Mouse (Mus musculus) cerebellum, adult 9-11 months (tissue): ENCODE data around the gene Cyp4f40.
"Not testable (repeated sequence)": the region's sequence is repeated elsewhere in the genome, so short reads cannot be mapped to it uniquely, and the experiment has no call there.

ENCODE experiments used
- DNase-seq: peaks from one replicate; pipeline ENCODE4 v3.0.0; 2022

Cyp4f40 gene

DNA sequence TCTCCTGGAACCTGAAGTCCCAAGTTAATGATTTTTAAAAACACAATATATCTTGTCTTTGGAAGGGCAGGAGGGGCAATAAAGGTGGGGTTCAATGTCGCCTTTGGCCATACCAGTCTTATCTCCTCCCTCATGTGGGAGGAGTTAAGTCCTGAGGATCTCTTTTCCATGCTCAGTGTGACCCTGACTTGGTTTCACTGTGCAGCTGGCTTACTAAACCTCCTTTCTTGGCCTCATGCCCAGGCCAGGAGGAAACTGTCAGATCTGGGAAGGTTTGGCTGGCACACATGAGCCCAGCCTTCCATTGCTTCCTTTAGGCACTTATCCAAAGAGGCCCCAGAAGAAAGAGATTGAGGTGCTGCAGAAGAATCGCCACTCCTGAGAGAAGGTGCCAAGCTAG is at the start of gene Cyp4f40:
Cyp4f40 (plus strand) TSS at position 189 of the 400 bp plus-strand sequence.
- no peak for DNase-seq

DNA sequence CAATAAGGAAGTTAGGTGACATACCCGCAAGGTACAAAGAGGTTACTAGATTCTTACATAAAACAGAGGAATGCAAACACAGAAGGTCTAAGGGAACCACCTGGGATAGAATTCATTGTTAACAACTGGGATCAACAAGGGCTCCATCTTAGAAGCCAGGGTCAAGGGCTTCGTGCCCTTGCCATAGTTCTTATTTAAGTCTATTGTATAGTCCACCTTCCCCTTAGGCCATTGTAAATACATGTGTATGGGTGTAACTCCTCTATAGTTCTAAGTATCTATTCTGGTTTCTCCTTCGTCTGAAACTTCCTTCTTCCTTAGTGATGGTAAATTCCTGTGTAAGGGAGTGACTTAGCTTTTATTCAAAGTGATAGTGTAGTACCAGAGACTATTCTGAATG is 48.5 kb upstream of the Cyp4f40 start:
- DNase-seq: not testable (repeated sequence)

DNA sequence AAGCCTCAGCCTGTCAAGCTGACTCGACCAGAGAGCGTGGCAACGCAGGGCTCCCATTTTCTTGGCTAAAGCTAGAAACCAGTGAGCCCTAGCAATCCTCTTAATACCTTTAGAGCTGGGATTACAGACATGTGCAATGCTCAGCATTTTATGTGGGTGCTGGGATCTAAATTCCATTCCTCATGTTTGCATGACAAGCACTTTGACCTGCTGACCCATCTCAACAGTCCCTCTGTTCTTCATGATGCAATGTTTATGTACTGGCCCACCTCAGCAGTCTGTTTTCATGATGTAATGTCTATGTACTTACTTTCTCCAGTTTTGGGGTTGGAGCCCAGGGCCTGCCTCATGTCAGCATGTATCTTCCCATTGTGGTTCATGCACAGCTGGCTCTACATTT is 47.8 kb upstream of the Cyp4f40 start:
- no peak for DNase-seq

DNA sequence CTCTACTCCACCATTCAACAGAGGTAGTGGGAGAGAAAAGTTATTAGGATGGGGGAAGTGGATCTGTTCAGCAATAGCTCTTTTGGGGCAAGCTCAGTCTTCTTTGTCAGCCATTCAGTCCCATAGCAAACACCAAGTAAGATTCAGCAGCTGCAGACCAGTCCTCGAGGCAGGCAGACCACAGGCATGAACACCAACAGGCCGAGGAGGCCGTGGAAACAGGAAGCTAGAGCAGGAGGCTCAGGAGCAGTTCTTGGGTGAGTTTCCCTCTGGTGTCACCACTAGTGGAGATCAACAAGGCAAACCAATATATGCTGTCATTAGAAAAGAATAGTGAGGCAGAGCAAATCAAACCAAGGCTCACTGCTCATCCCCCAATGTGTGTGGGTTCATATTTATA is 46.3 kb upstream of the Cyp4f40 start:
- DNase-seq: no peak

DNA sequence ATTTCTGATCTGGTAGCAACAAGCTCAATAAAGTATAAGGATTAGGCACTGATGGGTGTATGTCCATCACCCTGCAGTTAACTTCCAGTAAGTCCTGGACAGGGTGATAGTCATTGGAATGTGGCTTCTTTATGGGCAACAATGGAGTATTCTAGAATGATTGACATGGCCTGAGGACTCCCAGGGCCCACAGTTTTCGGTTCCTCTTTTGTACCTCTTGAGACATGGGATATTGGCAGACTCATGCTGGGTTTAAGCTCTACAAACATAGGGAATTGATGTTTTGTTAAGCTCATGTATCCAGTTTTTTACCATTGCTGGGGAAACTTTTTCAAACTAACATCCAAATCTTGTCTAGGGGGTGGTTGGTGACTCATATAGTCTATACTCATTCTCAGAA is 41.4 kb upstream of the Cyp4f40 start:
- no peak for DNase-seq

DNA sequence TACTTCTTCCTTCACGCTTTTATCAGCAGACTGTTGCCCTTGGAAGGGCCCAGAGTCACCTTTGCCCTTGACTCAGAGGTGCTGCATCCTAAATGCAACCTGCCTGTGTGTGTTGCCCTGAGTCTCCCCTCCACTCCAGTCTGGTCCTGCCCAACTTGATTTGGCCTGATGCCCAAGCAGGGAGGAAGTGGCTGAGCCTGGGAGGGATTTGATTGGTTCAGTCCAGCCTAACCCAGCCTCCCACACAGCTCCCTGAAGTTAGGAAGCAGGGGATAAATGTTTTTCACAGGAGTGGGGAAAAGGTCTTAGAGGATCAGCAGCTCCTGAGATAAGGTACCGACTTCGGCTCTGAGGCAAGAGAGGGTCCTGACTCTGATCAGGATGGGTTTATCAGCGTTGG is 37.7 kb upstream of the Cyp4f40 start, which contains the start of gene Cyp4f37:
Cyp4f37 (plus strand) TSS at position 292 of the 400 bp plus-strand sequence.
- not testable (repeated sequence) for DNase-seq

DNA sequence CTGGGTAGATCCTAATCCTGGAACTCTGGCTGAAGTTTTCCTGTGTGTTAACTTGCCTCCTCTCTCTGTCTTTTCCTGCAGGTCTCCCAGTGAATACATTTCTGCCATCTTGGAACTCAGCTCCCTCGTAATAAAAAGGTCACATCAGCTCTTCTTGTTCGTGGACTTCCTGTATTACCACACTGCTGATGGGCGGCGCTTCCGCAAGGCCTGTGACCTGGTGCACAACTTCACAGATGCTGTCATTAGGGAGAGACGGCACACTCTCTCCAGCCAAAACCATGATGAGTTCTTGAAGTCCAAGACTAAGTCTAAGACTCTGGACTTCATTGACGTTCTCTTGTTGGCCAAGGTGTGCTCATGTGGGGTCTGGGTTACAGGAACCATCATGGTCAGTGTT is 29.0 kb upstream of the Cyp4f40 start:
- DNase-seq: not testable (repeated sequence)

DNA sequence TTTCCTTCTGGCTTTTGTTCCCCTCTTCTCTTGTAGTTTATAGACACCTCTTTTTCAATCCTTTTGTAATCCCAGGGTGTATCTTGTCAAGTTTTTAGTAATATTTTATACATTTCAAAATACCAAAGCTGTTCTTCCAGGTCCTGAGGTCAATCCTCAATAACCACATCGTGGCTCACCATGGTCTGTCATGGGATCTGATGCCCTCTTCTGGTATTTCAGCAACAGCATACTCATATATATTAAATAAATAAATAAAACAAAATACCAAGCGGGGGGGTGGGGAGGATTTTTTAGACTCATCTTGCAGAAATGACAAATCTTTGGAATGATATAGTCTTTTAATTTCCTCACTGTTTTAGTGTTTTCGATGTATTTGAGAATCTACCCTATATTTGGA is 26.8 kb upstream of the Cyp4f40 start:
- DNase-seq: no peak

DNA sequence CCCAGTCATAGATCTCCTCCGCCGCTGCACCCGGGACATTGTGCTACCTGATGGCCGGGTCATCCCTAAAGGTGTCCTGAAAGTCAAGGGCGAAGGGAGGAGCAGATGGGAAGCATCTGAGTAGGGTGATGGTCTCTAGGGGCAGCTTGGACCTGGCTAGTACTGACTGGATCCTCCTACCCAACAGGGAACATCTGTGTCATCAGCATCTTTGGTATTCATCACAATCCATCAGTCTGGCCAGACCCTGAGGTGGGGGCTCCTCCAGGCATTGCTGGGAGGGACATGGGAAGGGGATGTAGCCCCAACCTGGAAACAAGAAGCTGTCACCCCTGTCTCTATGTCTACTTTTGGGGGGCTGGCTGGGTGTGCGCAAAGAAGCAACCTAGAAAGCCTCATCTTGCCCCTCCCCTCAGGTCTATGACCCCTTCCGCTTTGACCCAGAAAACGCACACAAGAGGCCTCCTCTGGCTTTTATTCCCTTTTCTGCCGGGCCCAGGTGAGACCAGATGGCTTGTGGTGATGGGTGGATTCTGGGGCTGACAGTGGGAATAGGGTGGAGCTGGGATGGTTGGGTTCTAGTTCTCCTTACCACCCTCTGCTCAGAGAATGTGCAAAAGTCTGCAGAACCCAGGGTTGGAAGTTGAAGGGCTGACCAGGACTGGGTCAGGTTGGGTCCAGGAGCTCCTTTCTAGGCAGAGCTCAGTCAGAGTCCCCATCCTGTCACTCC is 24.3 kb upstream of the Cyp4f40 start:
- peak; percentile 1 for DNase-seq

DNA sequence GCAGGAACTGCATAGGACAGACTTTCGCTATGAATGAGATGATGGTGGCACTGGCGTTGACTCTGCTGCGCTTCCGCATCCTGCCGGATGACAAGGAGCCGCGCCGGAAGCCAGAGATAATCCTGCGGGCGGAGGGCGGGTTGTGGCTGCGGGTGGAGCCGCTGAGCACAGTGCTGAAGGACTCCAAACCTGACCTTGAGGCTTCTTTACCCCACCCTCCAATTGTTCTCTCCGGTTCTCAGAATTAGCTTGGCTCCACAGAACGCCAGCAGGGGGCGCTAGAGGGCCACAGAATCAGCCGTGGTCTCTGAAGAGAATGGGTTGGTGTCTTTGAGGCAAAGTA is 23.8 kb upstream of the Cyp4f40 start:
- peak; percentile 76 for DNase-seq

DNA sequence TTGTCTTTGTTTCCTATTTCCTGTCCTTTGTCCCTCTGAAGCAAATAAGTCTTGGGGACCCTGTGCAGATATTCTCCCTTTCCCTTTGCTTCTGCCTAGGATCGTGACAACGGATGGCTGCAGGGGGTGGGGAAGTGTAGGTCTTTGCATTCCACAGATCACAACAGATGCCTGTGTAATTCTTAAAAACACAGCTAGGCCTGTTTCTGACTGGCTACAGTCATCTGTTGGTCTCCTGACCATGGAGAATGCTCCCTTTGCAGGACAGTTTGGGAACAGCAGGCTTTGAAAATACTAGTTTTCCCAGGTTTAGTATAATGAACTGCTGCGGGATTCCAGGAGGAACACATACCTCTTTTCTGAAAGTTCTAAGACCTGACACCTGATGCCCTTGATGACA is 22.4 kb upstream of the Cyp4f40 start:
- DNase-seq: no peak

DNA sequence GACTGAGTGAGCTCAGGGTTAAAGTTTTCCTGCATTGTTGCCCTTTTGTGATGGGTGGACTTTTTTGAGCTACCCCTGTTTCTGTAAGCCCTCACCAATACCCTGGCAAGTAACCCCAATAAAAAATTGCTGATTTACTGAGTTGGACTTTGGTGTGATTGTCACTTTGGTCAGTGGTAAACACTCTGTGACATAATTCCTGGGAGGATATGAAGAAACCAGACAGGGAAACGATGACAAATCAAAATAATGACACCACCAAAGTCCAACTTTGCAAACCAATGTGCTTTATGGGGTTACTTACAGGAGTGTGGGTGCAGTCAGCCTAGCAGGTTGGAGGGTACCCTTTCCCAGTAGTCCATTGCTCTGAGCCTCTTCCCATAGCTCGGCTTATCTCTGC is 21.5 kb upstream of the Cyp4f40 start:
- DNase-seq: no peak

DNA sequence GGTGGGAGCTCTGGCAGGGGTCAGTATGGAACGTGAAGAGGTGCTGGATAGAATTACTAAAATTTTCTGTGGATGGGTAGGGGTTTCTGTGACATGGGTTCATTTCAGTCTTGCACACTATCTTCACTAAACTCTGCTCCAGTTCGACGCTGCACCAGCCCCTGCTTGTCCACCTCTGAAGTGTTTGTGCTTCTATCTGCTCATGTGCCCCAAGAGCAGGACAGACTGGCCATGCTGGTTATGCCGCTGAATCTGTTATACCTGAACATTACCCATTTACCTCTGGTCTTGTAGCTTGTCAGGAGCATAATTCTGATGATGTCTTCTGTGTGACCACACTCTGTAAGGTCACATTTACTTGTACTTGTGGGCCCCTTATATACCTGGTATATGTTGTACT is 12.1 kb upstream of the Cyp4f40 start:
- DNase-seq: no peak

DNA sequence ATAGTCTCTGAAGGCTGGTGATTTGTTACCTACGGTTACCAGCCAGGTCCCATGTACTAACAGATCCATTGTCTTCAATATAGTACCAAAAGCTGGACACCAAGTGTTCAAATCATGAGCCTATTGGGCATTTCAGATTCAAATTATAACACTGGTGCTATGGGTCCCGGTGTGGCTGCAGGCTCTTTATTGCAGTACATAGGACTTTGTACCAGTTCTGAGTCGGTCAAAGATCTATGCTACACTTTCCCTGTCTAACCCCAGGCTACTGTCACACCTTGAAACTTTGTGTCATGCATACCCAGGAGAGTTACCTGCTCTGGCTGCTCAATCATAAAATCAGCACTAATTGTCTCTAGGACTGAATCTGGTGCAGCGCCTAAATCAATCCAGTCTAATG is 4.8 kb upstream of the Cyp4f40 start:
- no peak for DNase-seq

DNA sequence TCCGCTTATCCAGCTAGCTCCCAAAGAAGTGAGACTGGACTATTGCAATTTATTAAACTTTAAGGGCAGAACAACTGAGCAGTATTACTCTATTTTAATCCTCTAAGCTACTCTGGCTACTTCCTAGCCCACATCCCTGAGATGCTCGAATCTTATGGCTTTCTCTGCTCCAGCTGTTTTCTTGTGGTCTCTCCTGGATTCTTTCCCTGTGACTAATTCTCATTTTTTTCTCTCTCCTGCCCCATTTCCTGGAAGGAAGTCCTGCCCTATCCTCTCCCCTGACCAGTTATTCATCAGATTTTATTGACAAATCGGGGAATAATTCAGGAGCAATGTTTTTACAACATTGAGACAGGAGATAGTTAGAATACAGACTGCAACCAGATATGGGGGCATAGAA is 1.7 kb upstream of the Cyp4f40 start:
- DNase-seq: no peak

DNA sequence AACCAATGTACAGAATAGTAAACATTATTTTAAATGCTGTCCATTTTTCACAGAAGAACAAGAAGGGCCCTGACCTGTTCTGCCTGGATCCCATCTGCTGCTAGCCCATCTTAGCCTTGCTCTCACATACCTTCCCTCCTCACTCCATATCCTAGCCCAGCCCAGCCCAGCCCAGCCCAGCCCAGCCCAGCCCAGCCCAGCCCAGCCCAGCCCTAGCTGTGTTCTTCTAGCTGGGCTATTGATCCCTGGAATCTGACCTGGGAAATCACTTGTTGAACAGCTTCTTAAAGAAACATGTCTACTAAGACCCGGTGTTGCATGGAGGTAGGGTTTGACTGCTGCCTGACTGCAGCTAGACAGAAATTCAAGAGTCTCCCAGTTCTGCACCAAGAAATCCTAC is 454 bp upstream of the Cyp4f40 start:
- DNase-seq: no peak

DNA sequence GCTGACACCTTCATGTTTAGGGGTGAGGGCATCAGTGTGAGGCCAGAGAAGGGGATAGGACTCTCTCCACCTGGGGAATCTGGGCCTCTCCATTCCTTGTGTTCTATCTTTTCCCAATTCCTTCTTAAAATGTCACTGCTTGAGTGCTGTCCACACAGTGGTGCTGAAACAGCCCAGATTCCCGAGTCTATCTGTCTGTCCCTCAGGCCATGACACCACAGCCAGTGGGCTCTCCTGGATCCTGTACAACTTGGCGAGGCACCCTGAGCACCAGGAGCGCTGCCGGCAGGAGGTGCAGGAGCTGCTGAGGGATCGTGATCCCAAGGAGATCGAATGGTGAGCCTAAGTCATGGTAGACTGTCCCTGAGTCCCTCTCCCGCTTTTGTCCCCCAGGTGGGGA is 15.3 kb downstream of the Cyp4f40 start:
- DNase-seq: no peak

DNA sequence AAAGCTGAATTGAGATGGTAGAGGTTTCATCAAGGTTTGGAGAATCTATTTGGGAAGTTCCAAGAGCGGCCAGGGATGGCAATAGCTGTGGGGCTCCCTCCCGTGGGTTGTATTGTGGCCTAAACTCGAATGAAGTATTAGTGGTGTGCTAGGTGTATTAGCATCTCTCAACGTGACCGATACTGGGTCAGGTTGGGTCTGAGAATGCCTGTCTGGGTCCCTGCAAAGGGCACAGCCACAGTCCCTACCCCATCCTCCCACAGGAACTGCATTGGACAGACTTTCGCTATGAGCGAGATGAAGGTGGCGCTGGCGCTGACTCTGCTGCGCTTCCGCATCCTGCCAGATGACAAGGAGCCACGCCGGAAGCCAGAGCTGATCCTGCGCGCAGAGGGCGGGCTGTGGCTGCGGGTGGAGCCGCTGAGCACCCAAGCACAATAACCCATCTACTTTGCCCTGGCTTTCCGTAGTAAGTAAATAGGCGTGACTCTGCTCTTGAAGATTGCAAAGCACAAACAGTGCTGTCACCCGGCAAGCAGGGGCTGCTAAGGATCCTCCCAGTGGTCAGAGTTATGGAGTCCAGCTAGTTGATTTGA is 17.4 kb downstream of the Cyp4f40 start:
- DNase-seq: no peak

DNA sequence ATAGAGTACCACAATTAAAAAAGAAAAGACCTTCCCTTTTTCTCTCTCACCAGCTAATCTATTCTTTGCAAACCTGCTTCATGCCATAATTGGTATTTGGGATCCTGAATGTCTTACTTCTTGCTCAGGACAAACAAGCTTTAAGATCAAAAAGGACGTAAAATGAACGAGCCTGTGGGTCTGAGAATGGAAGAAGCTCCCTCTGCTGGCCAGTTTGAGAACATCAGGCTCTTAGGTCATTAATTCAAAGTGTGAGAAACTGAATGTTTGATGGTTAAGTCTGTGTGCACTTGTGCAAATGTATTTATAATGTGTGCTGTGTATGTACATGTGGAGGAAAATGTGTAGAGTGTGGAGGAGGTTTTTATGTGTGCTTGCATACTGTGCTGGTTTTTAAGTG is 21.7 kb downstream of the Cyp4f40 start:
- no peak for DNase-seq

DNA sequence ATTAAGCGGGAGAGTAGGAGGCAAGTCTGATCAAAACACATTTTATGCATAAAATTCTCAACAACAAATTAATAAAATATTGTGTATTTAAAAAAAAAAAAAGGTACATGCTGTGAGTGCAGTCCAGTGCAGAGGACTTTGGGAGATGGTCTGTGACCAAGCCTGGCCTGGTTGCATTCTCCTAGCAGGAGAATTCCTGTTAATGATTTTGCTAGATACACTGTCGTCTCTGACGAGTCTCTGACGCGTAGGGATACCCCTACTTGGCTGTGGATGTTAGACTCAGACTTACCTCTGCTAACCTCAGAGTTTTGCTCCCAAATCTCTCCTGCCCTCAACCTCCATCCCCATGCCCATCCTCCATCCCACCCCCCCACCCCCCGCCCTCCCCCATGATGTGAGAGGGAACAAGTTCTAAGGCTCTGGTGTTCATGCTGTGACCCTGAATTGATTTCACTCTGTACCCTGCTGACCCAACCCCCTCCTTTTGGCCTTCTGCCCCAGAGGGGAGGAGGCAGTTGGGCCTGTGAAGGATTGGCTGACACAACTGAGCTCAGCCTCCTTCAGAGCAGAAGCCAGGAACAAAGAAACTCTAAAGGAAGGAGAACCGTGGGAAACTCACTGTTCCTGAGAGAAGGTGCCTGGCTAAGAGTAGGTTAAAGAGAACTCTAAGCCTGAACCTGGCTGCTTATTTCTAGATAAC is 26.5 kb downstream of the Cyp4f40 start, which contains the start of gene Cyp4f15:
Cyp4f15 (plus strand) TSS at position 580 of the 703 bp plus-strand sequence.
- peak; percentile 11 for DNase-seq

DNA sequence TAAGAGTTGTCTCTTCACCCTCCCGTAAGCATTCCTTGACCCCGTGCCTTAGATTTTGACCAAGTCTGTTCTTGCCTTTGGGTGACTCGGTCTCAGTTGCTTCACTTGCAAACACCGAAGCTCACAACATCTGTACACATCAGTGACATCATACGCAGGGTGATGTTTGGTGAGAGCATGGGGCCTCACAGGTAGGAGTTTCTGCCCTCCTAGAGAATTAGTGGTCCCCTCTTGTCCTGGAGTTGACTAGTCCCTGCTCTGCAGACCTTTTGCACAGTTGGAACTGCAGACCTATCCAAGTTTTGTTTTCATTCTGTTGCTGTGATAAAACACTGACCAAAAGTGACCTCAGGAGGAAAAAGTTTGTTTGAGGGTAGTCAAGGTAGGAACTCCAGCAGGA is 28.0 kb downstream of the Cyp4f40 start:
- no peak for DNase-seq

DNA sequence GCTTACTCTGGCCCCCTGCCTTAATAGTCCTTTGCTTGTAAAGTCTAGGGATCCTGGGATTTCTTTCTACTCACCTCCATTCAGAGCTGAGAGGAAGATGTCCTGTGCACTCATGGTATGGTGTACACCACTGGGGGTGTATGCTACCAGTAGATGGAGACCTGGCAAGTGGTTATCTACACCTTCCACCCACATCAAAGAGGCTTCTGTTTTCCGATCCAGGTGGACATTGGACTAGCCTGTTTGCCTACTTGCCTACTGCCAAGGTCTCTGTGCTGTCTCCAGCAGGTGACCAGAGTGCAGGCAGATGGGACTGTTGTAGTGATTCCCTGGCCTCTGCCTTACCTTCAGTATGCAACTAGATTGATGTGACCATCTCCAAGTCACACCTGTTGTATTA is 32.3 kb downstream of the Cyp4f40 start:
- DNase-seq: no peak

DNA sequence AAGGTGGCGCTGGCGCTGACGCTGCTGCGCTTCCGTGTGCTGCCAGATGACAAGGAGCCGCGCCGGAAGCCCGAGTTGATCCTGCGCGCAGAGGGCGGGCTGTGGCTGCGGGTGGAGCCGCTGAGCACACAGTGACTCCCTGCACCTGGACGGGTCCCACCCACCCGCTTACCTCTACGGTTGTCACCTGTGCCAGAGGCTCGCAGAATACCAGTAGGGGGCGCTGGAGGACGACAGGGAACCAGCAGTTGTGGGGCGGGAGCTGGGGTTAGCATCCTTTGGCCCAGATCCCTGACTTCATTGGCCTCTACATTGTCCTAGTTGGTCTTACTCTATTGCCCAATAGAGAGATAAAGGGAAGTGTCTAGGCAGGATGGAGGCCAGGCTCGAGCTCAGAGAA is 44.1 kb downstream of the Cyp4f40 start:
- no peak for DNase-seq

DNA sequence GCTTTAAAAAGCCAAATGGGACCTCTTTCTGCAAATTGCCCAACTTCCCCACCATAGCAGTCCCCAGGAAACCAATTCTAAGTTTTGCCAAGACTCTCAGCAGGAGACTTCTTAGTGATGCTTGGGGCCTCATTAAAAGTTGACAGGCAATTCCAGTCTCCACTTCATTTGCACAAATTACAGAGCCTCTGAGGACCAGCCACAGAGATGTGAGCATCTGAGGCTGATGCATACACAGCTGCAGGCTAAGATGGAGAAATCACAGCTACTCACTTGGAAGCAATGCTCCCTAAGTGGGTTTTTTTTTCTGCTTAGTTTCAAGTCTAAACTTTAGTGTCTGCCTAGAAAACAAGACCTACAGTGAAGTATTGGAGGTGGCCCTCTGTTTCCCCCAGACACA is 51.8 kb downstream of the Cyp4f40 start:
- not testable (repeated sequence) for DNase-seq
